Mouse (Mus musculus): ENCODE measurements around the gene Nsfl1c.
"Not testable (repeated sequence)": the region's sequence is repeated elsewhere in the genome, so short reads cannot be mapped to it uniquely, and the experiment has no call there.

GRCm38 (mm10) chr2:151476053-151476452 is 17.9 kb upstream of the Nsfl1c start, which contains the start of gene 4921509C19Rik:
- not testable (repeated sequence) for TF ChIP-seq CTCF, EP300 (IDR thresholded peaks at IDR 0.05; ENCODE audit: low read depth)
